In genomic region chr4:137773369-137773899, GRCm38 (mm10) we compare ENCODE assay signal across 12 mouse cellular contexts. TPM values are rescaled to one million over a fixed set of nuclear protein-coding genes. Genes with fewer than 3 reads are reported as not detected.
DNase-seq lines count a peak whose midpoint lies in the region; ATAC-seq and TF ChIP-seq lines count a peak whose summit lies in the region.
"Had no signal": no experiment of that assay in that cellular context is flagged by ENCODE, and none has a peak within 500 bp of the region (broad histone marks: within the 10 kb centered on the region; RNA-seq: fewer than 3 reads in every experiment).

No protein-coding gene starts in this region.

- 27% methylated on average over 2 of the region's 2 CpGs for WGBS in embryonic facial prominence, embryonic 15.5 days
- 18% methylated on average over 2 of the region's 2 CpGs for WGBS in limb, embryonic 12.5 days

- TF ChIP-seq EP300 in ES-Bruce4 (IDR thresholded peaks at IDR 0.05; ENCODE audit: insufficient read depth, low read depth, low read length): peak; percentile 89; the same call in 1 of the 2 replicates

- H3K4me3 ChIP-seq in gastrocnemius, adult 2 months: no peak overlapping the region
- H3K4me3 ChIP-seq in ES-Bruce4 (ENCODE audit: low read depth, low read length): no peak overlapping the region
- no peak overlapping the region for H3K4me3 ChIP-seq in embryonic facial prominence, embryonic 15.5 days (replicated peaks)
- H3K4me3 ChIP-seq in limb, embryonic 12.5 days (replicated peaks): no peak overlapping the region
- H3K4me3 ChIP-seq: forebrain, embryonic 13.5 days had no signal

- no peaks in the 10 kb centered on the region for H3K36me3 ChIP-seq in ES-Bruce4 (ENCODE audit: control insufficient read depth, insufficient read depth, low read length, poor library complexity, severe bottlenecking)
- H3K36me3 ChIP-seq in embryonic facial prominence, embryonic 15.5 days: no peaks in the 10 kb centered on the region
- H3K36me3 ChIP-seq in limb, embryonic 12.5 days: no peaks in the 10 kb centered on the region

- H3K27me3 ChIP-seq in ES-Bruce4 (ENCODE audit: control insufficient read depth, insufficient read depth, low read length, poor library complexity, severe bottlenecking): no peaks in the 10 kb centered on the region
- no peaks in the 10 kb centered on the region for H3K27me3 ChIP-seq in embryonic facial prominence, embryonic 15.5 days
- no peaks in the 10 kb centered on the region; the same call in 1 of the 2 replicates for H3K27me3 ChIP-seq in limb, embryonic 12.5 days
- H3K27me3 ChIP-seq: forebrain, embryonic 13.5 days had no signal

- DNase-seq in gastrocnemius, adult 2 months: peak; percentile 5
- DNase-seq in gastrocnemius, postnatal 36 days: no peak
- no peak for DNase-seq in frontal cortex, postnatal 25 days (ENCODE audit: low spot score in 2 of 2)
- DNase-seq in heart, postnatal 14 days: no peak
- no peak for DNase-seq in retina, embryonic 14.5 days (ENCODE audit: low spot score)
- DNase-seq: gastrocnemius, postnatal 25 days; lung, postnatal 14 days had no signal

- no peak for ATAC-seq in embryonic facial prominence, embryonic 15.5 days (ENCODE audit: insufficient number of reproducible peaks, low FRiP score, low TSS enrichment, low read depth)
- ATAC-seq in limb, embryonic 12.5 days (ENCODE audit: insufficient number of reproducible peaks, insufficient read depth, low FRiP score, low TSS enrichment, low read depth): no peak
- ATAC-seq: forebrain, embryonic 13.5 days had no signal

- H3K9me3 ChIP-seq in ES-Bruce4 (replicated peaks; ENCODE audit: control insufficient read depth, insufficient read depth, low read length, poor library complexity, severe bottlenecking): no peaks in the 10 kb centered on the region
- no peaks in the 10 kb centered on the region for H3K9me3 ChIP-seq in embryonic facial prominence, embryonic 15.5 days (replicated peaks)
- no peaks in the 10 kb centered on the region for H3K9me3 ChIP-seq in limb, embryonic 12.5 days
- H3K9me3 ChIP-seq: forebrain, embryonic 13.5 days had no signal

- H3K4me1 ChIP-seq in ES-Bruce4 (ENCODE audit: control insufficient read depth, insufficient read depth, low read length): peaks cover 46% of the 10 kb centered on the region
- H3K4me1 ChIP-seq in embryonic facial prominence, embryonic 15.5 days: peaks cover 61% of the 10 kb centered on the region
- H3K4me1 ChIP-seq in limb, embryonic 12.5 days (replicated peaks): peaks cover 16% of the 10 kb centered on the region

- no peak for TF ChIP-seq POLR2A in ES-Bruce4 (IDR thresholded peaks at IDR 0.05; ENCODE audit: insufficient read depth, low read length)

- no peak overlapping the region for H3K27ac ChIP-seq in gastrocnemius, adult 2 months
- peak overlapping the region; percentile 44; the same call in 1 of the 2 replicates for H3K27ac ChIP-seq in ES-Bruce4 (ENCODE audit: insufficient read depth, low read length)
- peak overlapping the region; percentile 73 for H3K27ac ChIP-seq in embryonic facial prominence, embryonic 15.5 days (replicated peaks)
- H3K27ac ChIP-seq in limb, embryonic 12.5 days: peak overlapping the region; percentile 53; the same call in 1 of the 2 replicates
- H3K27ac ChIP-seq: forebrain, embryonic 13.5 days had no signal

- no peak overlapping the region for H3K4me2 ChIP-seq in embryonic facial prominence, embryonic 15.5 days (replicated peaks)
- H3K4me2 ChIP-seq in limb, embryonic 12.5 days: no peak overlapping the region
- H3K4me2 ChIP-seq: forebrain, embryonic 13.5 days had no signal

- intact Hi-C loops in gastrocnemius, adult 2 months (cut with DNase I): no loop called here
- intact Hi-C loops in gastrocnemius, postnatal 36 days (cut with DNase I): no loop called here
- intact Hi-C loops in heart, postnatal 14 days (cut with DNase I): no loop called here

- no peak overlapping the region for H3K9ac ChIP-seq in ES-Bruce4 (ENCODE audit: low read depth, poor library complexity, severe bottlenecking)
- H3K9ac ChIP-seq in embryonic facial prominence, embryonic 15.5 days: no peak overlapping the region
- no peak overlapping the region for H3K9ac ChIP-seq in limb, embryonic 12.5 days (replicated peaks)
- H3K9ac ChIP-seq: forebrain, embryonic 13.5 days had no signal

- TF ChIP-seq CTCF in gastrocnemius, adult 2 months (IDR thresholded peaks at IDR 0.05): no peak
- TF ChIP-seq CTCF in ES-Bruce4 (IDR thresholded peaks at IDR 0.05; ENCODE audit: low read depth, low read length): no peak

RNA-seq across cellular contexts. Expression of gene Alpl, which starts 22.8 kb away (rescaled TPM):
- total RNA-seq in gastrocnemius, adult 2 months (2021): 10 to 100 TPM; 10.3 to 42.2 TPM
- total RNA-seq in gastrocnemius, postnatal 36 days (2021): 10 to 100 TPM; 14.1 to 15.9 TPM
- 133 and 158 TPM in 2 replicates for polyA plus RNA-seq in ES-Bruce4 (2011; ENCODE audit: insufficient read depth, insufficient read length, low read depth, missing spikeins)
- 155 and 160 TPM in 2 replicates for polyA plus RNA-seq in embryonic facial prominence, embryonic 15.5 days (2015; fragmentation: Nextera tagmentation; extraction: Ambion mirVana)
- 2.3 and 4.3 TPM in 2 replicates for polyA plus RNA-seq in limb, embryonic 12.5 days (2016; fragmentation: Nextera tagmentation; extraction: Ambion mirVana)
- 10 to 100 TPM; 51.5 to 72.3 TPM for total RNA-seq in heart, postnatal 14 days (2021)
- total RNA-seq: common myeloid progenitor, adult 5-6 weeks had no signal
